Comparison of ENCODE assay signal across 8 mouse cellular contexts in the genomic region with DNA sequence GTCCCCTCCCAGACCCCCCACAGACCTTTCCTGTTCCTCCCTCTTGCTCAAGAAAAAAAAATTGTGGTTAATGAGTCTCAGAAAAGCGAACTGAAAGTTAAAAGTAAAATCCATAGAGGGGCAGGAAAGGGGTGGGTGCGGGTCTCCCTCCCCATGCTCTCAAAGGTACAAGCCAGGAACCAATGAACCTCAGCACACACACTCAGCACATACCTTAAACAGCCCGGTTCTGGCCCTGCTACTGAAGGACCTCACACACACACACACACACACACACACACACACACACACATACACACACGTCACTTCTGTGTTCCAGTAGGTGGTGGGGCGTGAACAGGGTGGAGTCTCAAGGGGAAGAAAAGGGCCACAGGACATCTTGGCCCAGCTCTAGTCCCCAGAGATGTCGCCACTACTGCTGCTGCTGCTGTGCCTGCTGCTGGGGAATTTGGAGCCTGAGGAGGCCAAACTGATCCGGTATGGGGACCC. TPM values are rescaled to one million over a fixed set of nuclear protein-coding genes. Genes with fewer than 3 reads are reported as not detected.
DNase-seq lines count a peak whose midpoint lies in the region; ATAC-seq lines count a peak whose summit lies in the region.
"Had no signal": no experiment of that assay in that cellular context is flagged by ENCODE, and none has a peak within 500 bp of the region (broad histone marks: within the 10 kb centered on the region; RNA-seq: fewer than 3 reads in every experiment).

Napsa (plus strand) TSS at position 168 of the 489 bp plus-strand sequence.

- DNase-seq in B cell, adult 2 months, result peak; percentile 91
- no peak for DNase-seq in large intestine, adult 2 months (ENCODE audit: low read depth, low spot score)
- DNase-seq in urinary bladder, postnatal 14 days (ENCODE audit: low spot score), result no peak
- DNase-seq in MN1 (ENCODE audit: low spot score), result no peak
- DNase-seq: lung, embryonic 14.5 days had no signal

- peak; percentile 87 for ATAC-seq in common myeloid progenitor, adult 5-6 weeks (replicated peaks; ENCODE audit: low read depth, poor library complexity, severe bottlenecking)
- ATAC-seq in monocyte, adult 5-6 weeks (replicated peaks; ENCODE audit: insufficient number of reproducible peaks, low FRiP score, low TSS enrichment, poor library complexity, severe bottlenecking), result peak; percentile 89
- no peak for ATAC-seq in activated CD4-positive, CD25-positive, alpha-beta regulatory T cell, adult 4 months

- 15% methylated on average over 7 of the region's 7 CpGs for WGBS in large intestine, adult 2 months

RNA-seq across cellular contexts. Expression of gene Napsa, which starts in this region (rescaled TPM):
- 43.4 and 48.5 TPM in 2 replicates for total RNA-seq in common myeloid progenitor, adult 5-6 weeks (2017)
- polyA plus RNA-seq in large intestine, adult 2 months (2012; rRNA removed), result 20.4 and 22.2 TPM in 2 replicates
- total RNA-seq in monocyte, adult 5-6 weeks (2017), result 162 to 248 TPM (median 207 TPM) in 3 replicates
- 1 to 10 TPM in 1 of 2 experiments, under 1 TPM in 1; 0.38 to 2.8 TPM for polyA plus RNA-seq in activated CD4-positive, CD25-positive, alpha-beta regulatory T cell, adult 4 months (2017; shearing (Covaris generic))

Comparison
In these comparisons a context has a peak if more than half of its experiments do, and no peak if none do; other contexts are left out.
1. DNase-seq: peak in B cell, adult 2 months (2 of 2); none in large intestine, adult 2 months (single experiment), urinary bladder, postnatal 14 days (single experiment) and MN1 (single experiment).